Mouse (Mus musculus) heart, embryonic 14.5 days (tissue): ENCODE data around the gene Ccdc136. TPM values are rescaled to one million over a fixed set of nuclear protein-coding genes. Genes with fewer than 3 reads are reported as not detected.
A peak's percentile ranks its signal among the peaks of the same experiment; 100 is the strongest.

Experiments used
- ATAC-seq: fragments of 200-750 bp; cut with Nextera tagmentation; 2 replicates; pipeline ENCODE4 v1.8.0; 2017; ENCODE audit warnings: low read depth, moderate TSS enrichment; ENCODE audit not compliant: insufficient number of reproducible peaks, insufficient read depth, low FRiP score
- H3K27ac ChIP-seq, 2 experiments: fragments of 200-500 bp in 1 of 2; fragments of 300-500 bp in 1 of 2; sonication (generic) in 1 of 2; replicated peaks in 1 of 2; 2 replicates each; pipeline ENCODE4 v1.5.1; 2012 to 2014; ENCODE audit warnings: low read depth in 2 of 2, low read length in 2 of 2, control low read depth in 1 of 2, mild to moderate bottlenecking in 1 of 2, mixed read lengths in 1 of 2; ENCODE audit not compliant: control insufficient read depth in 1 of 2, insufficient read depth in 1 of 2
- H3K27me3 ChIP-seq: fragments of 300-500 bp; sonication (generic); 2 replicates; pipeline ENCODE4 v1.6.1; 2014; ENCODE audit warnings: mild to moderate bottlenecking, low read length, control low read depth; ENCODE audit not compliant: control insufficient read depth, insufficient read depth
- H3K36me3 ChIP-seq: fragments of 300-500 bp; sonication (generic); 2 replicates; pipeline ENCODE4 v1.6.1; 2014; ENCODE audit warnings: mild to moderate bottlenecking, control low read depth, low read length, mixed read lengths; ENCODE audit not compliant: control insufficient read depth, insufficient read depth
- H3K4me1 ChIP-seq, 2 experiments: fragments of 200-500 bp in 1 of 2; fragments of 300-500 bp in 1 of 2; sonication (generic) in 1 of 2; 2 replicates each; pipeline ENCODE4 v1.6.1; 2012 to 2014; ENCODE audit warnings: low read length in 2 of 2, control low read depth in 1 of 2, mixed read lengths in 1 of 2; ENCODE audit not compliant: control insufficient read depth in 2 of 2, insufficient read depth in 2 of 2
- H3K4me2 ChIP-seq: fragments of 300-500 bp; sonication (generic); 2 replicates; pipeline ENCODE4 v1.6.1; 2014; ENCODE audit warnings: mild to moderate bottlenecking, low read length
- H3K4me3 ChIP-seq, 2 experiments: fragments of 200-500 bp in 1 of 2; fragments of 300-500 bp in 1 of 2; sonication (generic) in 1 of 2; 2 replicates each; pipeline ENCODE4 v1.5.1; 2012 to 2014; ENCODE audit warnings: low read length in 2 of 2, mild to moderate bottlenecking in 2 of 2, control low read depth in 1 of 2, low read depth in 1 of 2, moderate library complexity in 1 of 2; ENCODE audit not compliant: control insufficient read depth in 1 of 2, insufficient read depth in 1 of 2
- H3K9ac ChIP-seq: fragments of 300-500 bp; sonication (generic); 2 replicates; pipeline ENCODE4 v1.6.1; 2014; ENCODE audit warnings: mild to moderate bottlenecking, low read length
- H3K9me3 ChIP-seq: fragments of 300-500 bp; sonication (generic); 2 replicates; pipeline ENCODE4 v1.6.1; 2016; ENCODE audit warnings: low read length, control low read depth; ENCODE audit not compliant: control insufficient read depth
- WGBS: fragments of 180-500 bp; shearing (Covaris S2); extraction: QIAGEN DNeasy Blood & Tissue Kit; methylation state at CpG from one replicate; pipeline ENCODE4 v1.1.7; 2014; 5-methylcytosine and 5-hydroxymethylcytosine counted together
- microRNA-seq: library from miRNA; unstranded; fragments of <30 nt; microRNA quantifications from one replicate; pipeline ENCODE4, GENCODE M21; 2016
- polyA plus RNA-seq: library from polyadenylated mRNA; unstranded; fragments of >200 nt; fragmentation: Nextera tagmentation; extraction: Ambion mirVana; gene quantifications from 2 replicates; pipeline ENCODE4 v1.2.1, GENCODE M21; 2014

Gene Ccdc136
- polyA plus RNA-seq, 1 experiment from 2014 or later, result 30.8 TPM

DNA sequence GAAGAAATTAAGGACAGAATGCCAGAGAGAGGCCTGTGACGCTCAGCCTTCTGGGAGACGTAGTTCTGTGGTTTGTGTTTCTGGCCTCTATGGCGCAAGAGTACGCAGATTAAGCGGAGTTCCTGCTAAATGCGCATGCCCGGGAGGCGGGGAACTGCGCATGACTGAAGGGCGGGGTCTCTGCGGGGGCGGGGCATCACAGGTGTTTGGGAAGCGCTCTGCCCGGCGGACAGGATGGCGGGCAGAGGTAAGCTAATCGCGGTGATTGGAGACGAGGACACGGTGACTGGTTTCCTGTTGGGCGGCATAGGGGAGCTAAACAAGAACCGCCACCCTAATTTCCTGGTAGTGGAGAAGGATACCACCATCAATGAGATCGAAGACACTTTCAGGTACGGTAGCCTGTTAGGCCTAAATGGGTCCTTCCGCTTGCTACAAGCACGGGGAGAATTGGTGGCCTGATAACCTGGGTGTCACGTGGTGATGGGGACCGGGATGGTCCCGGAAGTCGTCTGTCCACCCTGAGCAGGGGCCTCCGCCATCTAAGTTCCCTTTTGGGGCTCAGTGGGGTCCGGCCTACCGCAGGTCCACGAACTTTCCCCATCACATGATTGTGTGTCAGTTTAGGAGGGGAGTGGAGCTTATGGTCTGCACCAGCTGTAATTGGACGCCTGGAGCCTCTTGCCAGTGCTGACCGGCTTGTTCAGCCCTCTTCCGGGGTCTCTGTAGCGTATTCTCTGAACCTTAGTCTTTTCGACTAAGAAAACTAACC lies 71.7 kb downstream of the Ccdc136 start, which contains the start of gene Atp6v1f:
Gene Atp6v1f, plus strand, starts transcription at position 136 of the 772 bp plus-strand sequence.
- peak within 1 kb of the TSS; percentile 53 to 58 for H3K4me3 ChIP-seq
- ATAC-seq, result peak; percentile 85
- no peaks in the 10 kb centered on the region for H3K9me3 ChIP-seq
- under 1% methylated on average over 39 of the region's 39 CpGs for WGBS
- peak within 1 kb of the TSS; percentile 73 for H3K9ac ChIP-seq
- no peaks in the 10 kb centered on the region for H3K27me3 ChIP-seq
- peak within 1 kb of the TSS; percentile 20 to 36; a peak in 3 of 4 replicates for H3K27ac ChIP-seq
- peaks cover 21% of the 10 kb centered on the region for H3K36me3 ChIP-seq
- H3K4me2 ChIP-seq, result peak within 1 kb of the TSS; percentile 87
- H3K4me1 ChIP-seq, result peaks cover 2 to 4% of the 10 kb centered on the region in 2 experiments; a peak in 2 of 4 replicates

DNA sequence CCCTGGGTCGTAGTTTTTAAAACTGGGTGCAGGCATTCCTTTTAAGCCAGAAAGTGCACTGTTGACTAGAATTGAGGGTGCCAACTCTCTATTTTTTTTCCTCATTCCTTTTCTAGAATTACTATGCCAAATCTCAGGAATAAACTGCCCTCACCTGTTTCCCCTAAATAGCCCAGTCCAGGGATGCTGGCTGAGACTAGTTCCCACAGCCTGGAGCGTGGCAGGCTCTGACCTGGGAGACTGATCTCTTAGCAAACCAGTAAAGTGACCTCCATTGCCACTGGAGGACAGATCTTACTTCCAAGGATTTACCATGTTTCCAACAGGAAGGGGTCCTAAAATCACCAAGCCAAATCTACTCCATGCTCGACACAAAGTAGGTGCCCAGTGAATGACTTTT lies 72.7 kb downstream of the Ccdc136 start:
- peak overlapping the region in 1 of 2 experiments; percentile 53; a peak in 1 of 4 replicates for H3K4me3 ChIP-seq
- peak overlapping the region; percentile 87 for H3K4me2 ChIP-seq
- H3K9me3 ChIP-seq, result no peaks in the 10 kb centered on the region
- ATAC-seq, result no peak
- H3K4me1 ChIP-seq, result peaks cover 3 to 4% of the 10 kb centered on the region in 2 experiments; a peak in 3 of 4 replicates
- WGBS, result 90% methylated on average over 3 of the region's 3 CpGs
- no peak overlapping the region for H3K9ac ChIP-seq
- no peaks in the 10 kb centered on the region for H3K27me3 ChIP-seq
- H3K36me3 ChIP-seq, result peaks cover 21% of the 10 kb centered on the region
- H3K27ac ChIP-seq, result no peak overlapping the region

DNA sequence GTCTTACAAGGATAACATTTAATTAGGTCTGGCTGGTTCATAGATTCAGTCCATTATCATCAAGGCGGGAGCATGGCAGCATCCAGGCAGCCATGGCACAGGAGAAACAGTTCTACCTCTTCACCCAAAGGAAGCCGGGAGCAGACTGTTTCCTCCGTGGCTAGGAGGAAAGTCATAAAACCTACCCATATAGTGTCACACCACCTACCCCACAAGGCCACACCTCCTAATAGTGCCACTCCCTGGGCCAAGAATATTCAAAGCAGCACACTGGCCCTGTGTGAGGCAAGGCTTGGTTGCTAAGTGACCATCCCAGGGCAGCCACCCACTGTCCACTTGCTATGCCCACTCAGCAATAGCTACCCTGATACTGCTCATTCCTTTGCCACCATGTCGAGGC lies 75.0 kb downstream of the Ccdc136 start, which contains the start of gene Atp6v1fnb:
Gene Atp6v1fnb, plus strand, starts transcription at position 301 of the 400 bp plus-strand sequence.
- no peak within 1 kb of the TSS for H3K4me2 ChIP-seq
- H3K4me1 ChIP-seq, result peaks cover 9 to 11% of the 10 kb centered on the region in 2 experiments; a peak in 3 of 4 replicates
- ATAC-seq, result no peak
- no peaks in the 10 kb centered on the region for H3K27me3 ChIP-seq
- H3K36me3 ChIP-seq, result peaks cover 21% of the 10 kb centered on the region
- H3K9ac ChIP-seq, result no peak within 1 kb of the TSS
- H3K4me3 ChIP-seq, result no peak within 1 kb of the TSS
- H3K27ac ChIP-seq, result no peak within 1 kb of the TSS
- H3K9me3 ChIP-seq, result no peaks in the 10 kb centered on the region
- WGBS, result 91% methylated on average over 4 of the region's 4 CpGs

GRCm38 (mm10) chr6:29473941-29474691 lies 78.0 kb downstream of the Ccdc136 start:
- H3K4me2 ChIP-seq, result peak overlapping the region; percentile 88
- no peaks in the 10 kb centered on the region for H3K9me3 ChIP-seq
- H3K27ac ChIP-seq, result peak overlapping the region; percentile 4 to 48; a peak in 1 of 4 replicates
- peak overlapping the region; percentile 72 for H3K9ac ChIP-seq
- peaks cover 21% of the 10 kb centered on the region for H3K36me3 ChIP-seq
- peak overlapping the region; percentile 45 to 50 for H3K4me3 ChIP-seq
- WGBS, result 4% methylated on average over 33 of the region's 33 CpGs
- peak; percentile 89 for ATAC-seq
- H3K4me1 ChIP-seq, result peaks cover 7 to 9% of the 10 kb centered on the region in 2 experiments; a peak in 3 of 4 replicates
- no peaks in the 10 kb centered on the region for H3K27me3 ChIP-seq

DNA sequence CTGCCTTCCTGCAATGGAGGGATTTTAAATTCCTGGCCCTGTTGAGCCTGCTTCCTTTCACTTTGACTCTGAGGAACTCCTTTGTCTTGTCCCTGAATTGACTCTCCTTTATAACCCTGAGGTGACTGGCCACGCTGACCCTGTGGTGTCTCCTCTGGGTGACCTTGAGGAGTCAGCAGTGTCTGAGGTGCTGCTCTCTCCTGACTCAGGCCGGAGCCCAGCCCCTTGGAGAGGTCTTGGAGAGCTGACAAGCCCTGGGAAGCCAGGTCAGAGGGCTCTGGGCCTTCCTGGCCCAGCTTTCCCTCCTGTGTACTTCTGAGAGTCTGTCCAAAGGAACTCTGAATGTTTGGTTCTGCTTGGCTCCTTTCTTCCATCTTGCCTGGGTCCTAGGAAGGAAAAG lies 78.6 kb downstream of the Ccdc136 start:
- Histone ChIP-seq H3K9me3 (no peaks in the 10 kb centered on the region), H3K4me3 (no peak overlapping the region; a peak in 1 of 4 replicates), H3K36me3 (peaks cover 19% of the 10 kb centered on the region), H3K4me1 (peaks cover 7 to 9% of the 10 kb centered on the region in 2 experiments; a peak in 3 of 4 replicates), H3K9ac (no peak overlapping the region), H3K27ac (0 out of 4 replicates have a peak overlapping the region, but pooled peaks of 1 of the 2 experiments have one; percentile 48), H3K27me3 (no peaks in the 10 kb centered on the region), H3K4me2 (peak overlapping the region; percentile 88)
- no peak for ATAC-seq
- WGBS, result 57% methylated on average over 2 of the region's 2 CpGs

Small RNA genes lying within 50 kb of the gene (microRNA-seq; reads per million reads assigned to microRNA genes)
- gene Gm26220, result not detected
- gene Gm44354, result not detected

Other genes starting within 250 kb of the Ccdc136 start
- gene Rbm28, start 231.3 kb upstream of the Ccdc136 start, polyA plus RNA-seq, result 30.2 and 35.8 TPM in 2 replicates
- 1.7 TPM in 2 replicates for gene Prrt4, start 216.7 kb upstream of the Ccdc136 start, polyA plus RNA-seq
- gene Impdh1, start 179.9 kb upstream of the Ccdc136 start, polyA plus RNA-seq, result 32.2 and 32.5 TPM in 2 replicates
- 26.4 and 28.2 TPM in 2 replicates for gene Hilpda, start 123.8 kb upstream of the Ccdc136 start, polyA plus RNA-seq
- gene Fam71f2, start 116.7 kb upstream of the Ccdc136 start, polyA plus RNA-seq, result 0.20 and 0.35 TPM in 2 replicates
- gene Fam71f1, start 77.2 kb upstream of the Ccdc136 start, polyA plus RNA-seq, result 0.15 TPM in 1 of 2 replicates, not detected in the other
- 452 and 458 TPM in 2 replicates for gene Calu, start 48.2 kb upstream of the Ccdc136 start, polyA plus RNA-seq
- 0.46 and 1.1 TPM in 2 replicates for gene Opn1sw, start 7.8 kb upstream of the Ccdc136 start, polyA plus RNA-seq
- 36.8 and 47.7 TPM in 2 replicates for gene Flnc, start 36.9 kb downstream of the Ccdc136 start, polyA plus RNA-seq
- 208 and 250 TPM in 2 replicates for gene Atp6v1f, start 71.4 kb downstream of the Ccdc136 start, polyA plus RNA-seq
- gene Atp6v1fnb, start 75.1 kb downstream of the Ccdc136 start, polyA plus RNA-seq, result not detected in 2 replicates
- gene Kcp, start 111.6 kb downstream of the Ccdc136 start, polyA plus RNA-seq, result 10.0 and 10.2 TPM in 2 replicates
- gene Irf5, start 130.3 kb downstream of the Ccdc136 start, polyA plus RNA-seq, result 5.0 and 5.3 TPM in 2 replicates
- gene Tnpo3, start 213.6 kb downstream of the Ccdc136 start, polyA plus RNA-seq, result 65.4 and 66.6 TPM in 2 replicates